Mouse (Mus musculus) liver, embryonic 14.5 days (tissue): ENCODE measurements around the gene Nbas. TPM values are rescaled to one million over a fixed set of nuclear protein-coding genes. Genes with fewer than 3 reads are reported as not detected.

Experiments used
- ATAC-seq: fragments of 200-750 bp; cut with Nextera tagmentation; 2 replicates; pipeline ENCODE4 v1.8.0; 2017; ENCODE audit warnings: moderate number of reproducible peaks, mild to moderate bottlenecking, moderate library complexity; ENCODE audit not compliant: insufficient read depth
- DNase-seq, 3 experiments: peaks; one replicate each; pipeline ENCODE4 v3.0.0-alpha.2; 2012 to 2013; ENCODE audit warnings: low read depth in 3 of 3, low spot score in 3 of 3
- H3K27ac ChIP-seq: fragments of 300-500 bp; sonication (generic); 2 replicates; pipeline ENCODE4 v1.5.1; 2014; ENCODE audit warnings: moderate library complexity, mild to moderate bottlenecking, control low read depth, inconsistent platforms
- H3K27me3 ChIP-seq: fragments of 300-500 bp; sonication (generic); 2 replicates; pipeline ENCODE4 v1.6.1; 2014; ENCODE audit warnings: mild to moderate bottlenecking, low read length, moderate library complexity; ENCODE audit not compliant: control insufficient read depth, insufficient read depth
- H3K36me3 ChIP-seq: fragments of 300-500 bp; sonication (generic); replicated peaks from 2 replicates; pipeline ENCODE4 v1.6.1; 2014; ENCODE audit warnings: low read depth; ENCODE audit not compliant: control insufficient read depth, insufficient read depth
- H3K4me1 ChIP-seq, 2 experiments: fragments of 200-500 bp in 1 of 2; fragments of 300-500 bp in 1 of 2; sonication (generic) in 1 of 2; replicated peaks; 2 replicates each; pipeline ENCODE4 v1.6.1; 2012 to 2014; ENCODE audit warnings: antibody characterized with exemption in 1 of 2, inconsistent platforms in 1 of 2, low read length in 1 of 2; ENCODE audit not compliant: control insufficient read depth in 2 of 2, insufficient read depth in 2 of 2
- H3K4me2 ChIP-seq: fragments of 300-500 bp; sonication (generic); 2 replicates; pipeline ENCODE4 v1.6.1; 2014; ENCODE audit warnings: low read depth, mild to moderate bottlenecking, control low read depth, moderate library complexity
- H3K4me3 ChIP-seq, 2 experiments: fragments of 200-500 bp in 1 of 2; fragments of 300-500 bp in 1 of 2; sonication (generic) in 1 of 2; 2 replicates each; pipeline ENCODE4 v1.5.1; 2012 to 2014; ENCODE audit warnings: low read depth in 2 of 2, low read length in 2 of 2, mild to moderate bottlenecking in 2 of 2, control low read depth in 1 of 2, inconsistent platforms in 1 of 2, moderate library complexity in 1 of 2; ENCODE audit not compliant: insufficient read depth in 1 of 2
- H3K9ac ChIP-seq: fragments of 300-500 bp; sonication (generic); replicated peaks from 2 replicates; pipeline ENCODE4 v1.6.1; 2014; ENCODE audit warnings: mild to moderate bottlenecking, control low read depth, moderate library complexity
- H3K9me3 ChIP-seq: fragments of 300-500 bp; sonication (generic); 2 replicates; pipeline ENCODE4 v1.6.1; 2016; ENCODE audit warnings: low read length, mixed read lengths; ENCODE audit not compliant: control insufficient read depth
- CTCF ChIP-seq: IDR thresholded peaks from 2 replicates; pipeline ENCODE4 v1.5.1; 2016; ENCODE audit warnings: antibody characterized with exemption, low read depth, control low read depth
- EP300 ChIP-seq: IDR thresholded peaks from 2 replicates; pipeline ENCODE4 v1.6.1; 2016; ENCODE audit warnings: antibody characterized with exemption, low read depth
- WGBS: fragments of 180-500 bp; shearing (Covaris S2); extraction: QIAGEN DNeasy Blood & Tissue Kit; methylation state at CpG from one replicate; pipeline ENCODE4 v1.1.7; 2014; ENCODE audit not compliant: insufficient replicate concordance; 5-methylcytosine and 5-hydroxymethylcytosine counted together
- polyA plus RNA-seq, 2 experiments: library from polyadenylated mRNA; depleted of rRNA in 1 of 2; stranded (reverse) in 1 of 2; unstranded in 1 of 2; fragments of >200 nt; fragmentation: Nextera tagmentation in 1 of 2; extraction: Ambion mirVana in 1 of 2; gene quantifications; 2 replicates each; pipeline versions ENCODE4 v1.2.1 to v1.2.3; 2012 to 2014

Gene Nbas
- polyA plus RNA-seq, 2 experiments = 4.9 to 5.2 TPM

DNA sequence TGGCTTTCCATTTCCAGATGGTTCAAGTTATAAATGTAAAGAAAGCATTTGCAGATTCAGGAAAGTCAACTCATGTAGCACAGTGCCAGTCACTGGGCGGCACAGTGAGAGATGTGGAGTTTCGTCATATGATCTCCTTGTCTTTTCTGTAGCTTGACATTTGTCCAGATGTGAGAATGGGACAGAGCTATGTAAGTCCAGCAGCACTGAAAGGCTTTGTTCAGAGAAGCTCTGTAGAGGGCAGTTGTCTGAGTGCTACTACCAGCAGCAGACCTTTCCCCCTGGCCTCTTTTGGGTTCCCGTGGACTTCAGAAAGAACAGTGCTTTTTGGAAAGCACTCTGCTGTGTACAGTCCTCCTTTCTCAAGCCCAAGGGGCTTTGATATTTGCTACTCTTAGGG, 34.1 kb downstream of the Nbas start:
- no peak for TF ChIP-seq EP300
- TF ChIP-seq CTCF = no peak
- DNase-seq (no peak), ATAC-seq (no peak)
- Histone ChIP-seq H3K4me2 (no peak overlapping the region), H3K27ac (no peak overlapping the region), H3K36me3 (no peaks in the 10 kb centered on the region; the same call in 1 of the 2 replicates), H3K27me3 (no peaks in the 10 kb centered on the region), H3K4me3 (no peak overlapping the region), H3K9ac (no peak overlapping the region), H3K4me1 (no peaks in the 10 kb centered on the region), H3K9me3 (no peaks in the 10 kb centered on the region)
- 80% methylated on average over 3 of the region's 3 CpGs for WGBS

DNA sequence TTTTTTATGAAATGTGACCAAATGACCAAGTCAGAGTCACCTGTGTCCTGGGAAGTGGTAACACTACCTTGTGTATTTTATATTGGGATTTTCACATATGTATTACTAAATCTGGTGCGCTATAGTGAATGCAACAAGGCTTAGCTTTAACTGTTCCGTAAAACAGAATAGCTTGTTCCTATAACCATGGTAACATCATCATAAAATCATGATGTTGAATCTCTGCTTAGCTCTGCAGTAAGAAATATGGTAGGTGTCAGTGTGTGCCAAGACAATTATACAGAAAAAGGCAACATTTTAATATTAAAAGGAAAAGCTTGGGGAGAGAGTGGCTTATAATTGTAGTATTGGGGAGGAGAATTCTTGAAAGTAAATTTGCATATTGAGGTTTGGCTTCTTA, 45.0 kb downstream of the Nbas start:
- H3K27ac ChIP-seq = no peak overlapping the region
- no peaks in the 10 kb centered on the region for H3K27me3 ChIP-seq
- no peaks in the 10 kb centered on the region for H3K9me3 ChIP-seq
- TF ChIP-seq CTCF = no peak
- TF ChIP-seq EP300 = no peak
- H3K9ac ChIP-seq = no peak overlapping the region
- H3K4me2 ChIP-seq = no peak overlapping the region
- H3K4me1 ChIP-seq = no peaks in the 10 kb centered on the region
- DNase-seq (no peak), ATAC-seq (no peak)
- H3K4me3 ChIP-seq = no peak overlapping the region
- H3K36me3 ChIP-seq = no peaks in the 10 kb centered on the region; the same call in 1 of the 2 replicates
- WGBS = 84% methylated on average over 2 of the region's 2 CpGs

DNA sequence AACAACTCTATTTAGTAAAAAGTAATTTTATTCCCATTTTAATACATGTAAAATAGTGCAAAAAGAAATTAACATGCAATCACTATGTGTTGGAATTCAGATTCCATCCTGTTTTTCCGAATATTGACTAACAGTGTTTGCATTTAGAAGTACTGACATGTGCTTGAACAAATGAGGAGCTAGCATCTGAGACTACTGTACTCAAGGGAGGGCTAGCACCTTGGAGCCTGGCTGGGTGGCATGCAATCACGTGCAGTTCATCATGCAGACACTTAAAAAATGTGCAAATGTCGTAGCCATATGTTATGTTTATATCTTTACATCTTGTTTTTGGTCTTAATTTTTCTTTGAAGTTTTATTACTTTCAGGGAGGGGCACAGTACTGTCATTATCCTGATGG, 45.5 kb downstream of the Nbas start:
- Histone ChIP-seq H3K4me2 (no peak overlapping the region), H3K4me3 (no peak overlapping the region), H3K9me3 (no peaks in the 10 kb centered on the region), H3K27ac (no peak overlapping the region), H3K9ac (no peak overlapping the region), H3K27me3 (no peaks in the 10 kb centered on the region), H3K36me3 (no peaks in the 10 kb centered on the region; the same call in 1 of the 2 replicates), H3K4me1 (no peaks in the 10 kb centered on the region)
- ATAC-seq = no peak
- TF ChIP-seq EP300 (no peak), CTCF (no peak)
- DNase-seq = no peak
- WGBS = 68% methylated on average over 3 of the region's 3 CpGs

DNA sequence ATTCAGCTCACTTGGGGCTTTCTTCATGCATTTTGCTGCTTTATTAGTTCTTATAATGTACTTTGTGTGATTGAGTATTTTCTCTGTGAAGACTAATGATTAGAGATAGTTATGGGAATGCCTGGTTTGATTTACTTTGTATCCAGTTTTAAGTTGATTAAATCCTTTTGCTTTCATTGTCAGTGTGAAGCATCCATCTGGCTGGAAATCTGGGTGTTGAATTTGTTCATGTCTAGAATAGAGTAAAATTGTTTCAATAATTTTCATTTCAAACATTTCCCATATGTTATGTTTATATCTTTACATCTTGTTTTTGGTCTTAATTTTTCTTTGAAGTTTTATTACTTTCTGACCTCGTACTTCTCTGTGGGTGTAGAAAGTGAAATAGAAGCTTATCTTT, 46.1 kb downstream of the Nbas start:
- 81% methylated on average over 1 of the region's 1 CpGs for WGBS
- Histone ChIP-seq H3K36me3 (no peaks in the 10 kb centered on the region; the same call in 1 of the 2 replicates), H3K4me2 (no peak overlapping the region), H3K27me3 (no peaks in the 10 kb centered on the region), H3K27ac (no peak overlapping the region), H3K9me3 (no peaks in the 10 kb centered on the region), H3K9ac (no peak overlapping the region), H3K4me1 (no peaks in the 10 kb centered on the region), H3K4me3 (no peak overlapping the region)
- ATAC-seq (no peak), DNase-seq (no peak)
- TF ChIP-seq EP300 (no peak), CTCF (no peak)

DNA sequence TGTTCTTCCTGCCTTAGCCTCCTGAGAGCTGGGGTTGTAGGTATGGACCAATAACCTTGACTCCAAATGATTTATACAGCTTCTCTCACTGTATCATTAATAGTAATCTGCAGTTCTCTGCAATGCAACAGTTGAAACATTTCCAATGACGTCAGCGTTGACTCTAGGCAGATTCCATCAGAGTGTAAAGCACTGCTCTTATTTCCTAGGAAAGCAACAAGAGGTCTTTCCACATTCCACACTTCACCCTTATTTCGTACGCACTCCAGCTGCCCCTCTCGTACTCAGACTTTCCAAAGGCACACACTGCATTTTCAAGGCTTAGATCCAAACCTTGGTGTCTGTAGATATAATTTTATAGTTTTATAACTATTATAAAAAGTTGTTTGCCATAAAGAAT, 73.6 kb downstream of the Nbas start:
- Histone ChIP-seq H3K36me3 (no peaks in the 10 kb centered on the region), H3K27me3 (no peaks in the 10 kb centered on the region), H3K4me3 (no peak overlapping the region), H3K4me1 (no peaks in the 10 kb centered on the region), H3K9ac (no peak overlapping the region), H3K27ac (no peak overlapping the region), H3K9me3 (no peaks in the 10 kb centered on the region), H3K4me2 (no peak overlapping the region)
- WGBS = 80% methylated on average over 5 of the region's 5 CpGs
- DNase-seq = no peak
- TF ChIP-seq EP300 = no peak
- no peak for TF ChIP-seq CTCF
- no peak for ATAC-seq

DNA sequence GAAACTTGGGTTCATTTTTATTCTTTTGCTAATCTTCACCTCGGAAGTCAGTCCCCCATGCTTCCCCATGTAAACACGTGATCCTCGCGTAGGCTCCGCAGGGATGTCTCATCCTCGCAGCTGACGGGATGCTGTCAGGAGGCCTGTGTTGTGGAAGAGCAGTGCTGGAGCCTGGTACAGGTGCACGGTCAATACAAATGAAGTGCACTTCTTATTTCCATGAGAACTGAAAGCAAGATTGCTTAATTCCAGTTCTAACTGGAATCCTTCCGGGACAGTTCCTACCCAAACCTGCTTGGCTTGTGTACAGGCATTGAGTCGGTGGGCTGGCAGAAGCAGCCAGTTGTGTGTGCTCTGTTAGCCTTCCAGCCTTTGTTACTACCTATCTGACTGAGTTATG, 87.3 kb downstream of the Nbas start:
- WGBS = 80% methylated on average over 10 of the region's 10 CpGs
- H3K9ac ChIP-seq = no peak overlapping the region
- H3K9me3 ChIP-seq = no peaks in the 10 kb centered on the region
- H3K4me2 ChIP-seq = no peak overlapping the region
- ATAC-seq (no peak), DNase-seq (no peak)
- TF ChIP-seq CTCF (no peak), EP300 (no peak)
- no peaks in the 10 kb centered on the region; the same call in 1 of the 2 replicates for H3K36me3 ChIP-seq
- H3K27me3 ChIP-seq = no peaks in the 10 kb centered on the region
- no peaks in the 10 kb centered on the region for H3K4me1 ChIP-seq
- H3K4me3 ChIP-seq = no peak overlapping the region
- no peak overlapping the region for H3K27ac ChIP-seq
